9 mouse cellular contexts compared by ENCODE assay signal in genomic region chrX:106043863-106044617, GRCm38 (mm10). TPM values are rescaled to one million over a fixed set of nuclear protein-coding genes. Genes with fewer than 3 reads are reported as not detected.
DNase-seq lines count a peak whose midpoint lies in the region; ATAC-seq lines count a peak whose summit lies in the region.
"Had no signal": no experiment of that assay in that cellular context is flagged by ENCODE, and none has a peak within 500 bp of the region (broad histone marks: within the 10 kb centered on the region; RNA-seq: fewer than 3 reads in every experiment).

No protein-coding gene starts in this region.

- H3K9me3 ChIP-seq in kidney, embryonic 15.5 days (replicated peaks) = no peaks in the 10 kb centered on the region
- H3K9me3 ChIP-seq: midbrain, embryonic 13.5 days had no signal

- peaks cover 32% of the 10 kb centered on the region for H3K4me1 ChIP-seq in kidney, embryonic 15.5 days
- H3K4me1 ChIP-seq: midbrain, embryonic 13.5 days had no signal

- ATAC-seq in kidney, embryonic 15.5 days (replicated peaks; ENCODE audit: low FRiP score) = no peak
- ATAC-seq in granulocyte monocyte progenitor cell, adult 5-6 weeks (replicated peaks; ENCODE audit: poor library complexity, severe bottlenecking) = peak; percentile 33; the same call in 1 of the 2 replicates
- ATAC-seq: midbrain, embryonic 13.5 days had no signal

- no peak overlapping the region for H3K4me3 ChIP-seq in kidney, embryonic 15.5 days (replicated peaks)
- H3K4me3 ChIP-seq: midbrain, embryonic 13.5 days had no signal

- no peaks in the 10 kb centered on the region for H3K36me3 ChIP-seq in kidney, embryonic 15.5 days
- H3K36me3 ChIP-seq: midbrain, embryonic 13.5 days had no signal

- H3K27me3 ChIP-seq in kidney, embryonic 15.5 days = peaks cover 9% of the 10 kb centered on the region; the same call in 1 of the 2 replicates
- H3K27me3 ChIP-seq: midbrain, embryonic 13.5 days had no signal

- H3K9ac ChIP-seq in kidney, embryonic 15.5 days = no peak overlapping the region
- H3K9ac ChIP-seq: midbrain, embryonic 13.5 days had no signal

- no peak for DNase-seq in kidney, adult 18-20 months
- DNase-seq in MEL-GATA-1-ER (ENCODE audit: extremely low read depth, low read depth) = peak; percentile 99
- peak; percentile 11 for DNase-seq in lung, postnatal 14 days
- no peak for DNase-seq in yolk sac, embryonic 10.5 days (ENCODE audit: low spot score)
- DNase-seq in right cerebral cortex, postnatal 10 days (ENCODE audit: low spot score in 2 of 2) = no peak
- no peak for DNase-seq in thymus, postnatal 4 days

- H3K27ac ChIP-seq in kidney, embryonic 15.5 days = peak overlapping the region; percentile 54; the same call in 1 of the 2 replicates
- H3K27ac ChIP-seq: midbrain, embryonic 13.5 days had no signal

- 40% methylated on average over 8 of the region's 8 CpGs for WGBS in kidney, embryonic 15.5 days

- H3K4me2 ChIP-seq in kidney, embryonic 15.5 days = peak overlapping the region; percentile 28; the same call in 1 of the 2 replicates
- H3K4me2 ChIP-seq: midbrain, embryonic 13.5 days had no signal

RNA-seq across cellular contexts. Expression of gene Atp7a, which starts 17.0 kb away (rescaled TPM):
- 28.2 and 29.3 TPM in 2 replicates for polyA plus RNA-seq in kidney, embryonic 15.5 days (2015; fragmentation: Nextera tagmentation; extraction: Ambion mirVana)
- total RNA-seq in granulocyte monocyte progenitor cell, adult 5-6 weeks (2014; fragmentation: Nextera tagmentation) = 3.0 and 3.1 TPM in 2 replicates
- 3.1 and 5.9 TPM in 2 replicates for total RNA-seq in granulocyte monocyte progenitor cell, adult 5-6 weeks (2017)

RNA-seq across cellular contexts. Expression of gene Cox7b, which starts 28.5 kb away (rescaled TPM):
- 459 and 491 TPM in 2 replicates for polyA plus RNA-seq in kidney, embryonic 15.5 days (2015; fragmentation: Nextera tagmentation; extraction: Ambion mirVana)
- total RNA-seq in granulocyte monocyte progenitor cell, adult 5-6 weeks (2014; fragmentation: Nextera tagmentation) = 400 and 470 TPM in 2 replicates
- total RNA-seq in granulocyte monocyte progenitor cell, adult 5-6 weeks (2017) = 522 and 568 TPM in 2 replicates

RNA-seq across cellular contexts. Expression of gene Magt1, which starts 32.3 kb away (rescaled TPM):
- polyA plus RNA-seq in kidney, embryonic 15.5 days (2015; fragmentation: Nextera tagmentation; extraction: Ambion mirVana) = 69.7 and 69.9 TPM in 2 replicates
- total RNA-seq in granulocyte monocyte progenitor cell, adult 5-6 weeks (2014; fragmentation: Nextera tagmentation) = 67.4 and 69.3 TPM in 2 replicates
- 107 and 136 TPM in 2 replicates for total RNA-seq in granulocyte monocyte progenitor cell, adult 5-6 weeks (2017)

Comparison
In these comparisons a context has a peak if more than half of its experiments do, and no peak if none do; other contexts are left out.
1. DNase-seq: peak in MEL-GATA-1-ER (single experiment) and lung, postnatal 14 days (single experiment); none in kidney, adult 18-20 months (single experiment), yolk sac, embryonic 10.5 days (single experiment), right cerebral cortex, postnatal 10 days (0 of 2) and thymus, postnatal 4 days (single experiment).